Mouse (Mus musculus) v-Abl transformed pro-B cells (cell line): ENCODE measurements at regions not wholly inside any gene's neighbourhood (a gene's known extent, or its start where the extent isn't known, plus 50 kb on each side); places are given as distances from the start of the nearest gene placed in this dataset.

Source experiments
- in situ Hi-C, 2 experiments: fragments of 400-800 bp; cut with MboI; formaldehyde crosslinking; loops; one replicate each; pipeline ENCODE4 v1.15.1; 2025; ENCODE audit not compliant: unreplicated experiment in 2 of 2

DNA sequence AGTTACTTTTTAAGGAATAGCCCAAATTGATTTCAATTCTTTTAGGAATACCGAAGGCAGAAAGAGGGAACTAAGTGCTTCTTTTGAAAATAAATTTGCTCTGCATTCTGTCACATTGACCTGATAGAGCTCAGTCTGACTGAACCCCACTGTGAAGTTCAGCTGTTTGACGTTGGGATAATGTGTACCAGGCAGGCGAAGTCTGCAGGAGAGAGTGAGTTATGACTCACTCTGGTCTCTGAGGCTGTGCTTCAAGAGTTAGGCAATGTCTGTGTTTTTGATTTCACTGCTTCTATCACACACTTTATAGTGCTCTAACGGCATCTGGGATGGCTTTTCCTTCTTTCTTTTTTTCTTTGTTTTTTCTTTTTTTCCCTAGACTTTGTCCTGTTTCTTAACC is 283.5 kb downstream of the Naf1 start:
- in situ Hi-C loops = no loop called here

GRCm38 (mm10) chr8:67181741-67182140 is 321.7 kb downstream of the Naf1 start:
- in situ Hi-C loops = no loop called here

DNA sequence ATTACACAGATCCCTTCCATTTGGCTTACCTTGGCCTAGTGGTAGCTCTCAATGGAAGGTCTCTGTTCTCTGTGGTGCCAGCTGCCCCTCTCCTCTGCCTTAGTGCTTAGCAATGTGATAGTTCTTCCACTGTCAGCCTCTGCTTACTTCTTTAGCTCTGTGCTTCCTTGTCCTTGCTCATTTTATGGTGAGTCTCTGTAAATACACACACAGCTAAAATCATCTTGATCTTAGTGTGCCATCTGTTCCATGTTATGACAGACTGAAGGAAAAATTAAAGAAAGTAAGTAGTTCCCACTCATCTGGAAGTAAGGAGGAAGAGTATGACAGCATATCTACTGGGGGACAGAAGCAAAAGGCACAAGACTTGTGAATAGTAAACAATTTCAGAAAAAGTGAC is 324.4 kb upstream of the Nat3 start:
- in situ Hi-C loops = no loop called here

DNA sequence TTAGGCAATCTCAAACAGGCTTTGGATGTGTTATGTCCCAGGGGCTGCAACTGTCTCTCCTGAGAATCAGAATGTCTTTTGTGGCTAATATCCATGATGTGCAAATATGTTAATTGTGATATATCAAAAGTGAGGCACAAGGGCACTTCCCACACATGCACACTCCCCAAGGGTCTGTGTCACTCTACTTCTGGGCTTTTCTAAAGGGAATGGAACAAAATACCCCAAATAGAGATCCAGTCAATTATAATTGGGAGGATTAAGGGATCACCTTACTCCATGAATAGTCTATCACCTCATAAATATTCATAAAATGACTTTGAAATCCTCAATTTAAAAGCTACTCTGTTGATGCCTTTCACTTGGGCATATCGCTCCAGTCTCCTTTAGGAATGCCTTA is 317.6 kb upstream of the Nat3 start:
- in situ Hi-C loops = no loop called here

DNA sequence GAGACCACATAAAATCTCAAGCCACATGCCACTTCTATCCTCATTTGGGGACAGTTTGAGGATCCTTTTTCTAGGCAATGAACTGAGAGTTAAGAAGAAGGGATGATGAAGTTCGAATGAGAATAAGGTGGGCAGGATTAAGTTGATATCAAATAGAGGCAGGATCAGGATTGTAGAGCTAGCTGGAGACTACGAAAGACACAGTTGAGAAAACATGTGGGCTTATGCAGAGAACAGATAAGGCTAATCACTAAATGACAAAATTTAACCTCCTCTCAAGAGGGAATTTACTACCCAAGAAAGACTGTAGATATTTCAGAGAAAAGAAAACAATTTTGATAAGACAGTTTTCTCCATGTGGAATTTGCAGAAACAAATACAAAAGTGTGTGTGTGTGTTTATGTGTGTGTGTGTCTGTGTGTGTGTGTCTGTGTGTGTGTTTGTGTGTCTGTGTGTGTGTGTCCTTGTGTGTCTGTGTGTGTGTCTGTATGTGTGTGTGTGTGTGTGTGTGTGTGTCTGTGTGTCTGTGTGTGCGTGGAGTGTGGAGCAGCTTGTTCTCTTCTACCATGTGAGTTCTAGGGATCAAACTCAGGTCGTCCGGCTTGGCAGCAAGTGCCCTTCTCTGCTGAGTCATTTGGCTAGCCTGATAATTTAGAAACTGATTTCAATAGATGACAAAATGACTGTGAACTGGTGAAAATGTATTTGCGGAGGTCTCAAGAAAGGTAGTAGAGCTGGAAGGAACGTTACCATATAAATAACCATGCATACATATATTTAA is 291.5 kb upstream of the Nat3 start:
- in situ Hi-C loops = no loop called here

DNA sequence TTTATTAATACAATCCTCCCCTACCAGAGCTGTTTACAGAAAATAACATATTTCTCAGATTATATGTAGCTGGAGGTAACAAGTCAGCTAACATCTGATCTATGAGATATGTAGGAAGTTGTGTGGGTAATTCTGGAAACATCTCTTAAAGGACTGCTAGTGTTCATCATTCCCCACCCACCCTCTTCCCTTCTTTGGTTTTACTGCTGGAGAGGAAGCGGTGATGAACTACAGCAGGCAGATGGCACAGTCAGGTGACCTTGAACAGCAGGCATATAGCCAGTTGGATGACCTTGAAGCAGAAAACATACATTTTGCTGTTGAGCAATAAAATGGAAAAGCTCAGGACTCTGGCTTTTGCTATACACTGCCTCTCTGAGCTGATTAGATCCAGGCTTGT is 284.7 kb upstream of the Nat3 start:
- in situ Hi-C loops = no loop called here

DNA sequence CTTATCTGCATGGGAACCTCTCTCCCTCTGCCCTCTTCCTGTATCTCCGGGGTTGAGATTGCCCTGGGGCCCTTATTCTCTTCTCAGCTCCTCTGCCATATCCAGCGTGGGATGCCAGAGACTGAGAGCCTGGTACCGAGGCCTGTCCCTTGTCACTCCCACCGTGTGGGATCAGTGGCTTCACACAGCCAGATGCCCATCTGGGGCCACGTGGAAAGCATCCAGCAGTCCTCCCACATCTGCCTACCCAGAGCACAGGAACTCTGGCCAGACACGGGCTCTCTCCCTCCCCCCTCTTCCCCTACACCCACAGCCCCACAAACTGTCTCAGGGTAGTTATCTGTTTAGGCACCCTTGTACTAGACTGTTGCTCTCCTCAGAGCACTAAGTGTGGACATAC is 244.9 kb upstream of the Nat3 start:
- in situ Hi-C loops = no loop called here

GRCm38 (mm10) chr8:67279449-67279848 is 244.2 kb upstream of the Nat3 start:
- in situ Hi-C loops = no loop called here

GRCm38 (mm10) chr8:67310494-67310893 is 213.2 kb upstream of the Nat3 start:
- in situ Hi-C loops = no loop called here

- in situ Hi-C loops = no loop called here
Measured at GRCm38 (mm10) chr8:67317371-67317770, 206.3 kb upstream of the Nat3 start.

- in situ Hi-C loops = no loop called here
Measured at GRCm38 (mm10) chr8:67318675-67319074, 205.0 kb upstream of the Nat3 start.

- in situ Hi-C loops = no loop called here
Measured at GRCm38 (mm10) chr8:67320535-67320934, 203.1 kb upstream of the Nat3 start.

- in situ Hi-C loops = no loop called here
Measured at GRCm38 (mm10) chr8:67328439-67328838, 195.2 kb upstream of the Nat3 start.

- in situ Hi-C loops = no loop called here
Measured at GRCm38 (mm10) chr8:67377061-67377460, 146.6 kb upstream of the Nat3 start.

DNA sequence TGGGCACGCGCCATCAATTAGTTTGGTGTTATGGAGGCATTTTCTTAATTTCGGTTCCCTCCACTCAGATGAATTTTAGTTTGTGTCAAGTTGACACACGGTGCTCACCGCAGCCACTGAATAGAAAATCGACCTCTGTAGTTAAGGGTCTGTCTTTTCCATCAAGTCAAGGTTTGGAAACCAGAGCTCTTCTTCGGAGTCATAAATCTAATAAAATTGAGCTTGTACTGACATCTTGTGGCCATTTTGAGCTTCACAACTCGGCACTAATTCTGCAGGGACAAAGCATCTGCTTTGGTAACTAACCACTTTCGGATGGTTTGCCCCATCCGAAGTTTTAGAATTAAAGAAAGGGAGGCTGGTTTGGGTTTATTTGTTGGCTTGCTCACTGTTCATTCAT is 117.7 kb upstream of the Nat3 start:
- in situ Hi-C loops = loop anchor here (10.0 to 25.0 kb wide), 2 partner anchors 1081 to 1094 kb away; no protein-coding TSS in a partner anchor

DNA sequence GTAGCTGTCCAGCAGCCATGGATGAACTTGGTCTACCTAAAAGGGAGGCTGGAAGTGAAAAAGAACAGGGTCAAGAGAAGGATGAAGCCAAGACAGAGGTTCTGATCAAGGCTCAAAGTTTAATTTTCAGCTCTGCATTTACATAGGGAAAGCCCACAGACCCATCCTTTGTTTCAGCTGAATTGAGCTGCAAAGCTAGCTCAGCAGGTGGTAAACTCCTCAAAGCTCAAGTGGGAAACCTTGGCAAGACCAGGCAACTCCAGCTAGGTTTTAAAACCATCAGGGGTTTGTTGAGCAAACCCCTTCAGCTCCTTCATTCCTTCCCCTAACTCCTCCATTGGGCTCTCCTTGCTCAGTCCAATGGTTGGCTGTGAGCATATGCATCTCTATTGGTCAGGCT is 108.8 kb upstream of the Nat3 start:
- in situ Hi-C loops = loop anchor here in 1 of 2 experiments (25.0 kb wide), 1 partner anchor 1103 kb away; no protein-coding TSS in a partner anchor

DNA sequence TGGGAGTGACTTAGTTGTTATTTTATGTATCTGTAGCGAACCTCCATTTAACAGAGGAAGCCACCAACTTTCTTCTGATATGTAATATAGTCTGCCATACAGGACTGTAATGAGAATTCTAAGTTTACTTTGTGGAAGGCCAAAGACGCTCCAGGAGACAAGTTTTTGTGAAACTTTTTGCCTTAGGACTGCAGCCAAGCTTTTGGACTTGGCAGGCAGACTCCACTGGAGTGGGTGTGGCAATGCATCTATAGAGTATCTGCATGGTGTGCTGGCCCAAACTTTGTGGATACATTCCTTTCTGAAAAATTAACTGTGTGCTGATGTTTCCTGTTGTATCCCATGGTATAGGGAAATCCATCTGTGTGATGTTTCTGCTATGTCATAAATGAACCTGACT is 101.1 kb upstream of the Nat3 start:
- in situ Hi-C loops = loop anchor here in 1 of 2 experiments (25.0 kb wide), 1 partner anchor 1110 kb away; no protein-coding TSS in a partner anchor
